Mouse (Mus musculus) lung, embryonic 14.5 days (tissue): ENCODE results near the gene Bloc1s2. TPM values are rescaled to one million over a fixed set of nuclear protein-coding genes. Genes with fewer than 3 reads are reported as not detected.

Experiments used
- ATAC-seq: fragments of 200-750 bp; cut with Nextera tagmentation; 2 replicates; pipeline ENCODE4 v1.8.0; 2017; ENCODE audit warnings: mild to moderate bottlenecking, moderate TSS enrichment, moderate library complexity; ENCODE audit not compliant: insufficient read depth
- DNase-seq: peaks from one replicate; pipeline ENCODE4 v3.0.0-alpha.2; 2015
- H3K27ac ChIP-seq: fragments of 300-500 bp; sonication (generic); 2 replicates; pipeline ENCODE4 v1.5.1; 2014; ENCODE audit warnings: low read depth, mild to moderate bottlenecking, moderate library complexity
- H3K27me3 ChIP-seq: fragments of 300-500 bp; sonication (generic); 2 replicates; pipeline ENCODE4 v1.6.1; 2014; ENCODE audit warnings: low read length, control low read depth; ENCODE audit not compliant: insufficient read depth
- H3K36me3 ChIP-seq: fragments of 300-500 bp; sonication (generic); 2 replicates; pipeline ENCODE4 v1.6.1; 2014; ENCODE audit warnings: control low read depth; ENCODE audit not compliant: insufficient read depth
- H3K4me1 ChIP-seq: fragments of 300-500 bp; sonication (generic); 2 replicates; pipeline ENCODE4 v1.6.1; 2014; ENCODE audit warnings: antibody characterized with exemption, control low read depth; ENCODE audit not compliant: insufficient read depth
- H3K4me2 ChIP-seq: fragments of 300-500 bp; sonication (generic); 2 replicates; pipeline ENCODE4 v1.6.1; 2014; ENCODE audit warnings: mild to moderate bottlenecking
- H3K4me3 ChIP-seq: fragments of 300-500 bp; sonication (generic); 2 replicates; pipeline ENCODE4 v1.5.1; 2014; ENCODE audit warnings: low read depth, low read length
- H3K9ac ChIP-seq: fragments of 300-500 bp; sonication (generic); 2 replicates; pipeline ENCODE4 v1.6.1; 2014
- H3K9me3 ChIP-seq: fragments of 300-500 bp; sonication (generic); 2 replicates; pipeline ENCODE4 v1.6.1; 2016; ENCODE audit warnings: low read depth, low read length, control low read depth
- CTCF ChIP-seq: IDR thresholded peaks from 2 replicates; pipeline ENCODE4 v1.5.1; 2016; ENCODE audit warnings: antibody characterized with exemption, low read depth
- WGBS: fragments of 180-500 bp; shearing (Covaris S2); extraction: QIAGEN DNeasy Blood & Tissue Kit; methylation state at CpG from one replicate; pipeline ENCODE4 v1.1.7; 2014; 5-methylcytosine and 5-hydroxymethylcytosine counted together
- polyA plus RNA-seq: library from polyadenylated mRNA; unstranded; fragments of >200 nt; fragmentation: Nextera tagmentation; extraction: Ambion mirVana; gene quantifications from 2 replicates; pipeline ENCODE4 v1.2.1, GENCODE M21; 2014

The Bloc1s2 gene
- polyA plus RNA-seq, 1 experiment from 2014 or later = 86.5 TPM

- Histone ChIP-seq H3K4me3 (no peak overlapping the region), H3K9ac (no peak overlapping the region), H3K27me3 (no peaks in the 10 kb centered on the region), H3K27ac (no peak overlapping the region), H3K9me3 (no peaks in the 10 kb centered on the region), H3K4me2 (no peak overlapping the region), H3K4me1 (peaks cover 4% of the 10 kb centered on the region; the same call in 1 of the 2 replicates), H3K36me3 (peaks cover 23% of the 10 kb centered on the region)
- 82% methylated on average over 8 of the region's 8 CpGs for WGBS
- ATAC-seq (no peak), DNase-seq (no peak)
- no peak for TF ChIP-seq CTCF
Observed at GRCm38 (mm10) chr19:44146951-44147350, 705 bp upstream of the Bloc1s2 start.

- Histone ChIP-seq H3K27ac (no peak overlapping the region), H3K27me3 (no peaks in the 10 kb centered on the region), H3K4me3 (peak overlapping the region; percentile 70), H3K36me3 (peaks cover 27% of the 10 kb centered on the region), H3K9me3 (no peaks in the 10 kb centered on the region), H3K4me2 (peak overlapping the region; percentile 81), H3K4me1 (peaks cover 4% of the 10 kb centered on the region; the same call in 1 of the 2 replicates), H3K9ac (peak overlapping the region; percentile 71)
- ATAC-seq = 0 out of 2 replicates have a peak, but pooled peaks have one; percentile 31
- no peak for DNase-seq
- WGBS = 65% methylated on average over 9 of the region's 9 CpGs
- TF ChIP-seq CTCF = no peak
Observed at GRCm38 (mm10) chr19:44146568-44146879, 278 bp upstream of the Bloc1s2 start.

- Histone ChIP-seq H3K9ac (no peak overlapping the region), H3K4me1 (peaks cover 4% of the 10 kb centered on the region; the same call in 1 of the 2 replicates), H3K9me3 (no peaks in the 10 kb centered on the region), H3K27me3 (no peaks in the 10 kb centered on the region), H3K4me3 (no peak overlapping the region), H3K4me2 (no peak overlapping the region), H3K27ac (no peak overlapping the region), H3K36me3 (peaks cover 38% of the 10 kb centered on the region)
- no peak for DNase-seq
- no peak for ATAC-seq
- 86% methylated on average over 9 of the region's 9 CpGs for WGBS
- TF ChIP-seq CTCF = no peak
Observed at GRCm38 (mm10) chr19:44144366-44144765, 1.9 kb downstream of the Bloc1s2 start.

- Histone ChIP-seq H3K9ac (no peak overlapping the region), H3K4me2 (peak overlapping the region; percentile 56), H3K4me3 (peak overlapping the region; percentile 82), H3K36me3 (peaks cover 17% of the 10 kb centered on the region), H3K27ac (no peak overlapping the region), H3K9me3 (no peaks in the 10 kb centered on the region), H3K4me1 (no peaks in the 10 kb centered on the region), H3K27me3 (no peaks in the 10 kb centered on the region)
- peak; percentile 32; the same call in 1 of the 2 replicates for ATAC-seq
- no peak for DNase-seq
- TF ChIP-seq CTCF = no peak
- 34% methylated on average over 7 of the region's 7 CpGs for WGBS
Observed at GRCm38 (mm10) chr19:44135960-44136485, 10.2 kb downstream of the Bloc1s2 start.

- TF ChIP-seq CTCF = no peak
- Histone ChIP-seq H3K9ac (peak within 1 kb of the TSS; percentile 66), H3K27ac (peak within 1 kb of the TSS; percentile 93), H3K9me3 (no peaks in the 10 kb centered on the region), H3K27me3 (no peaks in the 10 kb centered on the region), H3K36me3 (peaks cover 22% of the 10 kb centered on the region), H3K4me3 (peak within 1 kb of the TSS; percentile 82), H3K4me1 (no peaks in the 10 kb centered on the region), H3K4me2 (peak within 1 kb of the TSS; percentile 78)
- peak; percentile 97 for DNase-seq
- under 1% methylated on average over 45 of the region's 45 CpGs for WGBS
- peak; percentile 91 for ATAC-seq
Observed at GRCm38 (mm10) chr19:44135072-44135959, 10.9 kb downstream of the Bloc1s2 start, which contains the start of gene Cwf19l1. TSS of gene Cwf19l1 (minus strand) at chr19:44135876.

GRCm38 (mm10) chr19:44132917-44133316 is 13.3 kb downstream of the Bloc1s2 start:
- Histone ChIP-seq H3K4me2 (no peak overlapping the region), H3K4me1 (no peaks in the 10 kb centered on the region), H3K9me3 (no peaks in the 10 kb centered on the region), H3K9ac (no peak overlapping the region), H3K27ac (no peak overlapping the region), H3K27me3 (no peaks in the 10 kb centered on the region), H3K36me3 (peaks cover 30% of the 10 kb centered on the region), H3K4me3 (no peak overlapping the region)
- WGBS = 84% methylated on average over 5 of the region's 5 CpGs
- no peak for TF ChIP-seq CTCF
- no peak for ATAC-seq
- no peak for DNase-seq

- Histone ChIP-seq H3K36me3 (peaks cover 70% of the 10 kb centered on the region), H3K27me3 (no peaks in the 10 kb centered on the region), H3K4me3 (no peak overlapping the region), H3K4me1 (no peaks in the 10 kb centered on the region), H3K27ac (no peak overlapping the region), H3K9ac (no peak overlapping the region), H3K4me2 (no peak overlapping the region), H3K9me3 (no peaks in the 10 kb centered on the region)
- TF ChIP-seq CTCF = no peak
- DNase-seq (no peak), ATAC-seq (no peak)
- 57% methylated on average over 2 of the region's 2 CpGs for WGBS
Observed at GRCm38 (mm10) chr19:44128560-44128959, 17.7 kb downstream of the Bloc1s2 start.
